Mouse (Mus musculus) 416B (cell line): ENCODE measurements around the gene Spdef.

ENCODE experiments used
- DNase-seq: peaks from one replicate; pipeline ENCODE4 v3.0.0; 2011; ENCODE audit warnings: low read depth

Spdef gene

GRCm38 (mm10) chr17:27725011-27725410, 3.7 kb downstream of the Spdef start:
- DNase-seq = no peak

GRCm38 (mm10) chr17:27724327-27724726, 4.4 kb downstream of the Spdef start:
- DNase-seq = peak; percentile 24

GRCm38 (mm10) chr17:27721125-27721664, 7.6 kb downstream of the Spdef start:
- no peak for DNase-seq

- no peak for DNase-seq
Observed at GRCm38 (mm10) chr17:27720326-27720725, 8.4 kb downstream of the Spdef start.

- no peak for DNase-seq
Observed at GRCm38 (mm10) chr17:27719663-27720062, 9.1 kb downstream of the Spdef start.

- DNase-seq = no peak
Observed at GRCm38 (mm10) chr17:27718250-27718649, 10.5 kb downstream of the Spdef start.

GRCm38 (mm10) chr17:27716804-27717203, 12.0 kb downstream of the Spdef start:
- DNase-seq = no peak

DNA sequence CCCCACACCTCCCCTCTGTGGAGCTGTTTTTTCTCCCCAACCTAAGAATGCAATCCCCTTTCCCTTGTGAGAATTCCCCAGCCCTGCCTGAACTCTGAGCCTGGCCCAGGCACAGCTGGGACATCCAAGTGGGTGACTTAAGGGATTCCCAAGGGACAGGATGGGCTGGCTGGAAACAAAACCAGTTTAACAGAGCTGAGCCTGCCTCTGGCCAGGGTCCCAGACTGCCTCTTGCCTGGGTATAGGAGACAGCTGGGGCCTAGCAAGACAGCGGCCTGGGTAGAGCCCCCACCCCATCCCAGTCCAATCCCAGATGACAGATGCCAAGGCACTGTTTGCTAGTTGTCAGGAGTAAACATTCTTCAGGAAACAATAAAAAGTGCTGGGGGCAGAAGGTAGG, 15.9 kb downstream of the Spdef start:
- no peak for DNase-seq

DNA sequence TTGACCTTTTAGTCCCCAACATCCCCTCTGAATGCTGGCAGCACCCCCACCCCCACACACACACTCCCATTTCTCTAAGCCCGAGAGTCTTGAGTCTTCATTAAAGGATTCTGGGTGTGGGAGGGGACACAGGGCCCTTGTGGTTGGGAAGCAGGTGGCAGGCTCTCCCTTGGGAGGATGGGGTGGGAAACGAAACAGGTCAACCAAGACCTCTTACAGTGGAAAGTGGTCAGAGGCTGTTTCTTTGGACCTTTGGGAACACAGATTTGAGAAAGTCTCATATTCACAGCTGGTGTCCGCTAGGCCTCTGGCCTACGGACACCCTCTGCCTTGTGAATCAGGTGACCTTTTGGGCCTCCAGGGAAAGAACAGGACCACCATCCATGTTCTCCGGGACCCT, 19.1 kb downstream of the Spdef start:
- DNase-seq = no peak

DNA sequence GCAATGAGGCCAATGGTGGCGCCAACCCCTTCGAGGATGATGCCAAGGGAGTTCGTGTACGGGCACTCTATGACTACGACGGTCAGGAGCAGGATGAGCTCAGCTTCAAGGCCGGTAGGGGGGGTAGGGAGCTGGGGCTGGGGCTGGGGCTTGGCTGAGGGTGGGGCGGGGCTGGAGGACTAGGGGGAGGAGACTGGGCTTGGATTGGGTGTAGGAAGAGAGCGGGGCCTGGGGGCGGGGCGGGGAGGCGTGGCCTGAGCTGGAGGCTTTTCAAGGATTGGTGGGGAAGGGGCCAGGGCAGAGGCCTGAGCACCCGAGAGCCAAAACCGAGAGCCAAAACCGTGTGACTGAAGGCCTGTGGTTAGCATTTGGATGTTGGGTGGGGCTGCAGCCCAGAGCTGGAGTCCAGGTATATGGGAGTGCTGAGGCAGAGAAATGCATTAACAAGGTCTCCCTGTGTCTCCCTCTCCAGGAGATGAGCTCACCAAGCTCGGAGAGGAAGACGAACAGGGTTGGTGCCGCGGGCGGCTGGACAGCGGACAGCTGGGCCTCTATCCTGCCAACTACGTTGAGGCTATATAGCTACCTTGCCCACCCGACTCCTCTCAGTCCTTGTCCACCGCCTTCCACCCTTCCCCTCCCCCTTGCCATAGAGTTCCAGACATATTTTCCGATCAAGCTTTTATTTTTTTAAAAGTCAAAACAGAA, 20.6 kb downstream of the Spdef start:
- DNase-seq = peak; percentile 66

DNA sequence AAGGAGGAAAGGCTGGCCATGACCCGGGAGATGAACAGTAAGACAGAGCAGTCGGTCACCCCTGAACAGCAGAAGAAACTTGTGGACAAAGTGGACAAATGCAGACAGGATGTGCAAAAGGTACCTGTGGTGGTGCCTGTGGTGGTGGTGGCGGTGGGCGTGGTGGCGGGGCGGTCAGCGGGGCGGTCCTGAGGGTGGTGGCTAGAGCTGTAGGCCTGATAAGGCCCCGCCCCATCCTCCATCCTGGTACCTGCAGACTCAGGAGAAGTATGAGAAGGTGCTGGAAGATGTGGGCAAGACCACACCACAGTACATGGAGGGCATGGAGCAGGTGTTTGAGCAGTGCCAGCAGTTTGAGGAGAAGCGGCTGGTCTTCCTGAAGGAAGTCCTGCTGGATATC, 23.1 kb downstream of the Spdef start:
- no peak for DNase-seq

DNA sequence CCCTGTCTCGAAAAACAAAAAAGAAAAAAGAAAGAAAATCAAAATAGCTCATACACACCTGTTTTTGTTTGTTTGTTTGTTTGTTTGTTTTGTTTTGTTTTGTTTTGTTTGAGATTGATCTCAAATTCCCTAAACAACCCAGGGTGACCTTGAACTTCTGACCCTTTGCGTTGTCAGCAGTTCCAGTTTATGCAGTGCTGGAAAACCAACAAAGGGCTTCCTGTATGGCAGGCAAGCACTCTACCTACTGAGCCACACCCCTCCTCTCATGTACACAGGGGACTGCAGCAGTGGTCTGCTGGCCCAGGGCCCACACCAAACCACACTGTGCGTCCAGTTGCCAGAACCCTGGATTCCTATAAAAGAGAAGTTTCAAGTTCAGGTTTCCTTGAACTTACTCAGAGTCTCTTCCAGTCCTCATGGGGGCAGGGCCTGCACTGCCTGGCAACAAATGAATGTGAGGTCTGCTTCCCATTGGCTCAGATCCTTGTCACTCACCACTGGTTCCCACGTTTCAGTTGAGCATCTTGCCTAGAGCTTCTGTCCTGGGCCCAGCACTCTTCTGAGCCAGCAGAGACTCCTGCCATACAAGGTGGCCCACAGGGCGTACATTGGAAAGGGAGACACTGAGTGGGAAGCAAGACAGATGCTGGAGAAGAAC, 24.7 kb downstream of the Spdef start:
- DNase-seq = peak; percentile 72

DNA sequence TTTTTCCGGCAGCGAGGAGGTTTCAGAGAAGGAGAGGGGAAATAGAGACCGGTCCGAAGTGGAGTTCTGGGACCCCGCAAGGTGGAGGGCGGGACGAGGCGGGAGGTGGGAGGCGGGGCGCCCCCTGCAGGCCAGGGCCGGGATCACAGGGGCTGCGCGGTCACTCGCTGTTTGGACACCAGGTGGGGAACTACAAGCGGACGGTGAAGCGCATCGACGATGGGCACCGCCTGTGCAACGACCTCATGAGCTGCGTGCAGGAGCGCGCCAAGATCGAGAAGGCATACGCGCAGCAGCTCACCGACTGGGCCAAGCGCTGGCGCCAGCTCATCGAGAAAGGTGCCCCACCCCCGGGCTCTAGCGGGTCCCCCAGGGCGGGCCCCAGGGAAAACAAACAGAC, 26.2 kb downstream of the Spdef start:
- peak; percentile 11 for DNase-seq

DNA sequence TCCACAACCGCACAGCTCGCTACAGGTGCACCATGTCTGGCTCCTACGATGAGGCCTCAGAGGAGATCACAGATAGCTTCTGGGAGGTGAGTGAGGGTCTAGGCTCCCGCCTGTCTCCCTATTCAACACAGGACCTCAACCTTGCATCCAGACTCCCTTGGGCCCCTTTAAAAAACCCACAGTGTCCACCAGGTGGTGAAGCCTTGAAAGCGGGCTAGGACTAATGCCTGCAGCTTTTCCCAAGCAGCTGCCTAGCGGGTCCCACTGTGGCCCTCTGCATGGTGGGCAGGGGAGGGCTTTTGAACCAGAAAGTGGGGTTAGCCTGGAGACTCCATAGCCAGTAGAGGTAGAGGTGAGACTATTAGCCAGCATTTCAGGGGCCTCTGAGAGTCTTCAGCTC, 26.9 kb downstream of the Spdef start:
- no peak for DNase-seq

GRCm38 (mm10) chr17:27700812-27701211, 27.9 kb downstream of the Spdef start:
- no peak for DNase-seq

- peak; percentile 26 for DNase-seq
Observed at GRCm38 (mm10) chr17:27699641-27700244, 29.0 kb downstream of the Spdef start.

DNA sequence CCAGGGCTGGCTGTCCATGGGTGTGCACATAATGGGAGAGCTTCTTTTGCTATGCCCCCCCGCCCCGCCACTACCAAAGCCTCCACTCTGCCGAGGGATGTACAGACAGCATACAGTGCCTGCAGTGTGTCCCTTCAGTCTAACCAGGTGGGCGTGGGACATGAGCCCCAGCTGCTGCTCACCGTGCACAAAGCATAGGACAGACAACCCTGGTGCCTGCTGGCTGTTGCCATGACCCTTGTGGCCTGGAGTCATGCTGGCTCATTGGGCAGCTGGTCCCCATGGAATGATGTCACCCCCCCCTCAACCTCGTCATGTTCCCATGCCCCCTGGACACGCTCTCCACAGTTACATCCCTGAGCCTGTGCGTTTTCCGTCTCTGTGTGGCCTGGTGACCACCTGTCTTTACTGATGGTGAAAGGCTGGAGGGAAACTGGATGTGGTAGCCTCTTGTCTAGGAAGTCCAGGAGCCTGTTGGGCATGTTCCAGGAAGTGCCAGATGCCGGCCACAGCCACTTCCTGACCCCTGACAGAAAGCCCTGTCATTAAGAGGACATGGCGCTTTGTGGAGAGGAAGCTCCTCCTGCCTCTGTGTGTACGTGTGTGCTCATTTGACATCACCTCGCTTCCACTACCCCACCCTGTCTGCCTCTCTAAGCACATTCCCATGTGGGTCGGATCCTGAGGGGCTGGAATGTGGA, 37.6 kb downstream of the Spdef start:
- DNase-seq = peak; percentile 75

GRCm38 (mm10) chr17:27686395-27686794, 42.4 kb downstream of the Spdef start:
- DNase-seq = no peak

GRCm38 (mm10) chr17:27685550-27685913, 43.2 kb downstream of the Spdef start:
- no peak for DNase-seq

DNA sequence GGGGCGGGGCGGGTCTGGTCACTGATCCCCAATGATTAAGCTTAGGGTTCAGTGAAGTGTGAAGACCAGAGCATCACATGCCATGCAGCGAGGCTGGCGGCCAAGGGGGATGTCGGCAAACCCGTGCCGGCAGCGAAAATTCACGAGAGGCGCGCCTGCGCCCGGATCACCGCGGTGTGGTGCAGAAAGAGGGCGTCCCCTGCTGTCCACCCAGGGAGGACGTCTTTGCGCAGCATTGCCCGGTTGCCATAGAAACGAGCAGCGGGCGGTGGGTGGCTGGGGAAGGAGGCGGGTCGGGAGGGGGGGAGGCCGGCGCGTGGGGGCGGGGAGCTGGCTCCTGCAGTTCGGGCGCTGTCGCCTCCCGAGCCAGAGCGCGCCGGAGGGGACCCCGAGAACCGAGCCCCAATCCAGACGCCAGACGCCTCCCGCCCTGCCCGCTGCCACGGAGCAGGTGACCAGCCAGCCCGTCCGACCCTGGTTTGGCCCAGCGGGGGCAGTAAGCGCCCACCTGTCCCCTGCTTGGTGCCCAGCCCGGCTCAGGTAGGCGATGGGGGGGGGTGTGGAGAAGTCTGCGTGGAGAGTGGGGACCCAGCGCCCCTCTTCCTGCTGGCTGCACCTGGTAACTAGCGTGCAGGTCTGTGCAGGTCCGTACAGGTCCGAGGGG, 43.7 kb downstream of the Spdef start:
- no peak for DNase-seq

DNA sequence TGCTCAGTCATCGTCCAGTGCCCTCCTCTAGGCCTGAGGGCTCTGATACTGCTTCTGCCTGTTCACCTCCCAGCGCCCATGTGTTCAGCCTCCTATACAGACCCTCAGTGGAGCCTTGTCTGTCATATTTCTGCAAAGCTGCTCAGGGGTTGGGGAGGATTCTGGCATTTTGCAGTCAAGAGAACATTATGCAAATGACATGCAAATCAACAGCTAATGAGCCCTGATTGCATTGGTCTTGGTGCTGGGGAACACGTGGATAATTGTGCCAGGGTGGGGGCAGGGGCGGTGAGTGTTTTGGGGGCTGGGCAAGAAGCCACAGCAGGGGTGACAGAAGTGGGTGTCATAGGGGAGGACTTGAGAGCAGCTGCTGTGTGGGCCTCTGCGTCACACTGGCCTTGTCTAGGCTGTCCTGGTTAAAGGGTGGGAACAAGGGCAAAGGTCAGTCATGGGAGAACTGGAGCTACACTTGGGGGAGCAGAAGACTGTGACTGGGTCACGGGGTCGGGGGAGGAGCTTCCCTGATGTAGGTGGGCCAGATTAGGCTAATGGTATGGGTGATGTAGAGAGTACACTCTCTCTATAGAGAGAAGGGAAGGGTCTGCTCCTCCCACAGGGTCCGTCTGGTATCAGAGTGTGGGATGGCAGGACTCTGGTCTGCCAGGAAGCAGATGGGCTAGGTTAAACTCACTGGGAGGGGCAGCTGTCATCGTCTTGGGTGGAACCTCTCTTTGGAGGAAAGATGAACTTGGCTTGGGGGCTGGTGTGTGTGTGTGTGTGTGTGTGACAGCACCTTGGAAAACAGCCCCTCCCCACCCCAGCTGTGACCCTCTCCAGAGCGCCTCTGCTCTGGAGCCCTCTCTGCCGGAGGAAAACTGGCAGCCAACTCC, 49.6 kb downstream of the Spdef start:
- no peak for DNase-seq
